ENCODE assay signal across 8 mouse cellular contexts in genomic region chr11:87816707-87817442, GRCm38 (mm10). TPM values are rescaled to one million over a fixed set of nuclear protein-coding genes. Genes with fewer than 3 reads are reported as not detected.
DNase-seq lines count a peak whose midpoint lies in the region; ATAC-seq and TF ChIP-seq lines count a peak whose summit lies in the region.

No protein-coding gene starts in this region.

- peak overlapping the region; percentile 80 for H3K4me2 ChIP-seq in heart, embryonic 12.5 days
- peak overlapping the region; percentile 58 for H3K4me2 ChIP-seq in kidney, embryonic 16.5 days (replicated peaks; ENCODE audit: low read depth, low read length)
- H3K4me2 ChIP-seq in liver, postnatal 0 days (ENCODE audit: low read depth, low read length) = peak overlapping the region; percentile 64
- peak overlapping the region; percentile 52 for H3K4me2 ChIP-seq in neural tube, embryonic 14.5 days (ENCODE audit: low read depth, low read length)

- peak overlapping the region; percentile 5 for H3ac ChIP-seq in C2C12 (ENCODE audit: control insufficient read depth, insufficient read length, low read depth)

- H3K4me3 ChIP-seq in C2C12 (ENCODE audit: insufficient read depth, poor library complexity, severe bottlenecking) = no peak overlapping the region
- H3K4me3 ChIP-seq in ES-Bruce4 (ENCODE audit: low read depth, low read length) = peak overlapping the region; percentile 26
- peak overlapping the region; percentile 50 for H3K4me3 ChIP-seq in heart, embryonic 12.5 days
- H3K4me3 ChIP-seq in kidney, embryonic 16.5 days (ENCODE audit: low read length) = peak overlapping the region; percentile 41
- peak overlapping the region; percentile 21; the same call in 1 of the 2 replicates for H3K4me3 ChIP-seq in liver, postnatal 0 days (ENCODE audit: low read depth, low read length)
- peak overlapping the region; percentile 26 for H3K4me3 ChIP-seq in neural tube, embryonic 14.5 days (ENCODE audit: low read depth, low read length)

- 3% methylated on average over 31 of the region's 31 CpGs for WGBS in heart, embryonic 12.5 days
- WGBS in kidney, embryonic 16.5 days = 3% methylated on average over 31 of the region's 31 CpGs
- 5% methylated on average over 31 of the region's 31 CpGs for WGBS in liver, postnatal 0 days (ENCODE audit: insufficient replicate concordance)
- 2% methylated on average over 30 of the region's 31 CpGs for WGBS in neural tube, embryonic 14.5 days

- H3K27ac ChIP-seq in ES-Bruce4 (ENCODE audit: insufficient read depth, low read length) = no peak overlapping the region
- H3K27ac ChIP-seq in heart, embryonic 12.5 days (ENCODE audit: poor library complexity, severe bottlenecking) = no peak overlapping the region
- no peak overlapping the region for H3K27ac ChIP-seq in kidney, embryonic 16.5 days (ENCODE audit: low read length)
- no peak overlapping the region for H3K27ac ChIP-seq in liver, postnatal 0 days (ENCODE audit: low read depth)
- H3K27ac ChIP-seq in neural tube, embryonic 14.5 days (ENCODE audit: low read depth, low read length) = no peak overlapping the region

- H3K9me3 ChIP-seq in ES-Bruce4 (replicated peaks; ENCODE audit: control insufficient read depth, insufficient read depth, low read length, poor library complexity, severe bottlenecking) = no peaks in the 10 kb centered on the region
- H3K9me3 ChIP-seq in heart, embryonic 12.5 days (replicated peaks) = no peaks in the 10 kb centered on the region
- no peaks in the 10 kb centered on the region for H3K9me3 ChIP-seq in kidney, embryonic 16.5 days (ENCODE audit: low read length)
- H3K9me3 ChIP-seq in liver, postnatal 0 days (ENCODE audit: low read length) = no peaks in the 10 kb centered on the region
- no peaks in the 10 kb centered on the region for H3K9me3 ChIP-seq in neural tube, embryonic 14.5 days (ENCODE audit: control insufficient read depth, low read length)

- peak; percentile 75 for ATAC-seq in common myeloid progenitor, adult 5-6 weeks (replicated peaks; ENCODE audit: low read depth, poor library complexity, severe bottlenecking)
- no peak for ATAC-seq in heart, embryonic 12.5 days (ENCODE audit: insufficient number of reproducible peaks, low FRiP score)
- ATAC-seq in kidney, embryonic 16.5 days (ENCODE audit: low FRiP score, low TSS enrichment) = peak; percentile 67; the same call in 1 of the 2 replicates
- no peak for ATAC-seq in liver, postnatal 0 days
- peak; percentile 85 for ATAC-seq in neural tube, embryonic 14.5 days (ENCODE audit: low read depth)

- TF ChIP-seq EP300 in ES-Bruce4 (IDR thresholded peaks at IDR 0.05; ENCODE audit: insufficient read depth, low read depth, low read length) = no peak
- no peak for TF ChIP-seq EP300 in liver, postnatal 0 days (IDR thresholded peaks at IDR 0.05; ENCODE audit: low read depth)

- peak; percentile 41 for DNase-seq in liver, postnatal 0 days
- no peak for DNase-seq in gastrocnemius, adult 18-20 months (ENCODE audit: low spot score)

- H3K79me3 ChIP-seq in C2C12 (ENCODE audit: low read depth) = no peaks in the 10 kb centered on the region

- H3K27me3 ChIP-seq in C2C12 (ENCODE audit: control insufficient read depth, insufficient read depth, insufficient read length) = peaks cover 61% of the 10 kb centered on the region
- H3K27me3 ChIP-seq in ES-Bruce4 (ENCODE audit: control insufficient read depth, insufficient read depth, low read length, poor library complexity, severe bottlenecking) = no peaks in the 10 kb centered on the region
- H3K27me3 ChIP-seq in heart, embryonic 12.5 days (replicated peaks) = peaks cover 51% of the 10 kb centered on the region
- H3K27me3 ChIP-seq in kidney, embryonic 16.5 days (ENCODE audit: insufficient read depth, low read length) = peaks cover 4% of the 10 kb centered on the region; the same call in 1 of the 2 replicates
- peaks cover 9% of the 10 kb centered on the region for H3K27me3 ChIP-seq in liver, postnatal 0 days (ENCODE audit: insufficient read depth, low read length)
- no peaks in the 10 kb centered on the region for H3K27me3 ChIP-seq in neural tube, embryonic 14.5 days (ENCODE audit: control insufficient read depth, insufficient read depth, low read length)

- no peaks in the 10 kb centered on the region for H3K79me2 ChIP-seq in C2C12 (ENCODE audit: control insufficient read depth, insufficient read depth)

- no peaks in the 10 kb centered on the region for H3K4me1 ChIP-seq in ES-Bruce4 (ENCODE audit: control insufficient read depth, insufficient read depth, low read length)
- 0 out of 2 replicates have a peak, but pooled peaks cover 5% of the 10 kb centered on the region for H3K4me1 ChIP-seq in heart, embryonic 12.5 days (replicated peaks)
- no peaks in the 10 kb centered on the region for H3K4me1 ChIP-seq in kidney, embryonic 16.5 days (ENCODE audit: insufficient read depth, low read length)
- H3K4me1 ChIP-seq in liver, postnatal 0 days (ENCODE audit: insufficient read depth) = no peaks in the 10 kb centered on the region
- no peaks in the 10 kb centered on the region for H3K4me1 ChIP-seq in neural tube, embryonic 14.5 days (ENCODE audit: control insufficient read depth, insufficient read depth, low read length)

- peak; percentile 47 for TF ChIP-seq CTCF in C2C12 (IDR thresholded peaks at IDR 0.05; ENCODE audit: control insufficient read depth, insufficient read depth, insufficient read length)
- peak; percentile 76 for TF ChIP-seq CTCF in ES-Bruce4 (IDR thresholded peaks at IDR 0.05; ENCODE audit: low read depth, low read length)
- TF ChIP-seq CTCF in liver, postnatal 0 days (IDR thresholded peaks at IDR 0.05; ENCODE audit: low read depth) = peak; percentile 74

- no peak for TF ChIP-seq POLR2A in ES-Bruce4 (IDR thresholded peaks at IDR 0.05; ENCODE audit: insufficient read depth, low read length)

- H3K9ac ChIP-seq in ES-Bruce4 (ENCODE audit: low read depth, poor library complexity, severe bottlenecking) = no peak overlapping the region
- H3K9ac ChIP-seq in heart, embryonic 12.5 days = peak overlapping the region; percentile 31; the same call in 1 of the 2 replicates
- H3K9ac ChIP-seq in kidney, embryonic 16.5 days (replicated peaks; ENCODE audit: low read length) = peak overlapping the region; percentile 47
- H3K9ac ChIP-seq in liver, postnatal 0 days (replicated peaks) = no peak overlapping the region
- H3K9ac ChIP-seq in neural tube, embryonic 14.5 days (replicated peaks; ENCODE audit: low read depth, low read length) = peak overlapping the region; percentile 34; the same call in 1 of the 2 replicates

- H3K36me3 ChIP-seq in C2C12 (ENCODE audit: control insufficient read depth, insufficient read depth) (no peaks in the 10 kb centered on the region), ES-Bruce4 (ENCODE audit: control insufficient read depth, insufficient read depth, low read length, poor library complexity, severe bottlenecking) (no peaks in the 10 kb centered on the region)
- no peaks in the 10 kb centered on the region for H3K36me3 ChIP-seq in heart, embryonic 12.5 days
- no peaks in the 10 kb centered on the region for H3K36me3 ChIP-seq in kidney, embryonic 16.5 days (ENCODE audit: insufficient read depth, low read length)
- no peaks in the 10 kb centered on the region for H3K36me3 ChIP-seq in liver, postnatal 0 days (replicated peaks; ENCODE audit: insufficient read depth, low read length)
- H3K36me3 ChIP-seq in neural tube, embryonic 14.5 days (ENCODE audit: control insufficient read depth, insufficient read depth, low read length) = no peaks in the 10 kb centered on the region

RNA-seq across cellular contexts. Expression of gene Lpo, which starts 11.2 kb away (rescaled TPM):
- polyA plus RNA-seq in C2C12 (2012; fragmentation: generic; extraction: Trizol) = not detected
- polyA plus RNA-seq in ES-Bruce4 (2011; ENCODE audit: insufficient read depth, insufficient read length, low read depth, missing spikeins) = not detected in 2 replicates
- not detected in 2 replicates for total RNA-seq in common myeloid progenitor, adult 5-6 weeks (2017)
- polyA plus RNA-seq in heart, embryonic 12.5 days (2016; fragmentation: Nextera tagmentation; extraction: Ambion mirVana) = not detected in 2 replicates
- polyA plus RNA-seq in kidney, embryonic 16.5 days (2015; fragmentation: Nextera tagmentation; extraction: Ambion mirVana) = 0.15 and 0.29 TPM in 2 replicates
- polyA plus RNA-seq in liver, postnatal 0 days (2015; fragmentation: Nextera tagmentation; extraction: Ambion mirVana) = not detected in 2 replicates
- 0.93 and 1.3 TPM in 2 replicates for polyA plus RNA-seq in neural tube, embryonic 14.5 days (2014; fragmentation: Nextera tagmentation; extraction: Ambion mirVana)
- total RNA-seq in gastrocnemius, adult 18-20 months (2021) = not detected

RNA-seq across cellular contexts. Expression of gene Mpo, which starts 23.5 kb away (rescaled TPM):
- not detected for polyA plus RNA-seq in C2C12 (2012; fragmentation: generic; extraction: Trizol)
- polyA plus RNA-seq in ES-Bruce4 (2011; ENCODE audit: insufficient read depth, insufficient read length, low read depth, missing spikeins) = not detected in 2 replicates
- total RNA-seq in common myeloid progenitor, adult 5-6 weeks (2017) = 1,506 and 1,797 TPM in 2 replicates
- 2.8 and 6.7 TPM in 2 replicates for polyA plus RNA-seq in heart, embryonic 12.5 days (2016; fragmentation: Nextera tagmentation; extraction: Ambion mirVana)
- polyA plus RNA-seq in kidney, embryonic 16.5 days (2015; fragmentation: Nextera tagmentation; extraction: Ambion mirVana) = 1.1 and 1.3 TPM in 2 replicates
- 250 and 274 TPM in 2 replicates for polyA plus RNA-seq in liver, postnatal 0 days (2015; fragmentation: Nextera tagmentation; extraction: Ambion mirVana)
- polyA plus RNA-seq in neural tube, embryonic 14.5 days (2014; fragmentation: Nextera tagmentation; extraction: Ambion mirVana) = 0.31 and 2.2 TPM in 2 replicates
- not detected for total RNA-seq in gastrocnemius, adult 18-20 months (2021)

RNA-seq across cellular contexts. Expression of gene Mks1, which starts 36.1 kb away (rescaled TPM):
- polyA plus RNA-seq in C2C12 (2012; fragmentation: generic; extraction: Trizol) = 5.8 TPM
- polyA plus RNA-seq in ES-Bruce4 (2011; ENCODE audit: insufficient read depth, insufficient read length, low read depth, missing spikeins) = 8.2 and 12.1 TPM in 2 replicates
- total RNA-seq in common myeloid progenitor, adult 5-6 weeks (2017) = 3.9 and 5.3 TPM in 2 replicates
- 8.4 and 8.5 TPM in 2 replicates for polyA plus RNA-seq in heart, embryonic 12.5 days (2016; fragmentation: Nextera tagmentation; extraction: Ambion mirVana)
- polyA plus RNA-seq in kidney, embryonic 16.5 days (2015; fragmentation: Nextera tagmentation; extraction: Ambion mirVana) = 20.4 and 20.6 TPM in 2 replicates
- 1.4 and 2.1 TPM in 2 replicates for polyA plus RNA-seq in liver, postnatal 0 days (2015; fragmentation: Nextera tagmentation; extraction: Ambion mirVana)
- 10.4 and 11.1 TPM in 2 replicates for polyA plus RNA-seq in neural tube, embryonic 14.5 days (2014; fragmentation: Nextera tagmentation; extraction: Ambion mirVana)
- total RNA-seq in gastrocnemius, adult 18-20 months (2021) = 1 to 10 TPM; 1.6 to 1.8 TPM

RNA-seq across cellular contexts. Expression of gene Tspoap1, which starts 56.5 kb away (rescaled TPM):
- polyA plus RNA-seq in C2C12 (2012; fragmentation: generic; extraction: Trizol) (not detected), ES-Bruce4 (2011; ENCODE audit: insufficient read depth, insufficient read length, low read depth, missing spikeins) (3.2 and 5.1 TPM in 2 replicates)
- 8.4 and 12.0 TPM in 2 replicates for total RNA-seq in common myeloid progenitor, adult 5-6 weeks (2017)
- 0.21 and 0.78 TPM in 2 replicates for polyA plus RNA-seq in heart, embryonic 12.5 days (2016; fragmentation: Nextera tagmentation; extraction: Ambion mirVana)
- 4.7 and 5.6 TPM in 2 replicates for polyA plus RNA-seq in kidney, embryonic 16.5 days (2015; fragmentation: Nextera tagmentation; extraction: Ambion mirVana)
- polyA plus RNA-seq in liver, postnatal 0 days (2015; fragmentation: Nextera tagmentation; extraction: Ambion mirVana) = 0.59 and 1.2 TPM in 2 replicates
- polyA plus RNA-seq in neural tube, embryonic 14.5 days (2014; fragmentation: Nextera tagmentation; extraction: Ambion mirVana) = 47.8 and 55.2 TPM in 2 replicates
- total RNA-seq in gastrocnemius, adult 18-20 months (2021) = not detected

RNA-seq across cellular contexts. Expression of gene Epx, which starts 58.5 kb away (rescaled TPM):
- not detected for polyA plus RNA-seq in C2C12 (2012; fragmentation: generic; extraction: Trizol)
- not detected in 2 replicates for polyA plus RNA-seq in ES-Bruce4 (2011; ENCODE audit: insufficient read depth, insufficient read length, low read depth, missing spikeins)
- 0.73 and 1.8 TPM in 2 replicates for total RNA-seq in common myeloid progenitor, adult 5-6 weeks (2017)
- polyA plus RNA-seq in heart, embryonic 12.5 days (2016; fragmentation: Nextera tagmentation; extraction: Ambion mirVana) = 0.09 TPM in 1 of 2 replicates, not detected in the other
- 0.39 and 0.64 TPM in 2 replicates for polyA plus RNA-seq in kidney, embryonic 16.5 days (2015; fragmentation: Nextera tagmentation; extraction: Ambion mirVana)
- polyA plus RNA-seq in liver, postnatal 0 days (2015; fragmentation: Nextera tagmentation; extraction: Ambion mirVana) = 0.52 and 0.65 TPM in 2 replicates
- 0.28 and 0.46 TPM in 2 replicates for polyA plus RNA-seq in neural tube, embryonic 14.5 days (2014; fragmentation: Nextera tagmentation; extraction: Ambion mirVana)
- total RNA-seq in gastrocnemius, adult 18-20 months (2021) = not detected

Comparison
In these comparisons a context has a peak if more than half of its experiments do, and no peak if none do; other contexts are left out.
1. H3K9ac ChIP-seq: peak in heart, embryonic 12.5 days (single experiment), kidney, embryonic 16.5 days (single experiment) and neural tube, embryonic 14.5 days (single experiment); none in ES-Bruce4 (single experiment) and liver, postnatal 0 days (single experiment).
2. ATAC-seq: peak in common myeloid progenitor, adult 5-6 weeks (single experiment), kidney, embryonic 16.5 days (single experiment) and neural tube, embryonic 14.5 days (single experiment); none in heart, embryonic 12.5 days (single experiment) and liver, postnatal 0 days (single experiment).
3. RNA of gene Mpo, which starts 23.5 kb away (polyA plus RNA-seq): 250 to 274 TPM in liver, postnatal 0 days; 2.8 to 6.7 TPM in heart, embryonic 12.5 days, 1.1 to 1.3 TPM in kidney, embryonic 16.5 days, 0.31 to 2.2 TPM in neural tube, embryonic 14.5 days, not detected in C2C12 (single experiment) and not detected in ES-Bruce4; every median in the first group is over 10 times any median in the second.
4. Peak in every context shown above with its lines, with median percentiles within 50 percentile points of each other: CTCF ChIP-seq and H3K4me2 ChIP-seq.